Mouse (Mus musculus) megakaryocyte, embryonic 14.5 days (primary cell): ENCODE results near the gene Sec24a.

Source experiments
- FLI1 ChIP-seq: IDR thresholded peaks from 2 replicates; pipeline ENCODE4 v1.6.1; 2012; ENCODE audit warnings: low read length, inconsistent platforms, mixed read lengths
- GATA1 ChIP-seq: IDR thresholded peaks from 3 replicates; pipeline ENCODE4 v1.6.1; 2012; ENCODE audit warnings: mixed read lengths, low read length, inconsistent platforms, borderline replicate concordance

DNA sequence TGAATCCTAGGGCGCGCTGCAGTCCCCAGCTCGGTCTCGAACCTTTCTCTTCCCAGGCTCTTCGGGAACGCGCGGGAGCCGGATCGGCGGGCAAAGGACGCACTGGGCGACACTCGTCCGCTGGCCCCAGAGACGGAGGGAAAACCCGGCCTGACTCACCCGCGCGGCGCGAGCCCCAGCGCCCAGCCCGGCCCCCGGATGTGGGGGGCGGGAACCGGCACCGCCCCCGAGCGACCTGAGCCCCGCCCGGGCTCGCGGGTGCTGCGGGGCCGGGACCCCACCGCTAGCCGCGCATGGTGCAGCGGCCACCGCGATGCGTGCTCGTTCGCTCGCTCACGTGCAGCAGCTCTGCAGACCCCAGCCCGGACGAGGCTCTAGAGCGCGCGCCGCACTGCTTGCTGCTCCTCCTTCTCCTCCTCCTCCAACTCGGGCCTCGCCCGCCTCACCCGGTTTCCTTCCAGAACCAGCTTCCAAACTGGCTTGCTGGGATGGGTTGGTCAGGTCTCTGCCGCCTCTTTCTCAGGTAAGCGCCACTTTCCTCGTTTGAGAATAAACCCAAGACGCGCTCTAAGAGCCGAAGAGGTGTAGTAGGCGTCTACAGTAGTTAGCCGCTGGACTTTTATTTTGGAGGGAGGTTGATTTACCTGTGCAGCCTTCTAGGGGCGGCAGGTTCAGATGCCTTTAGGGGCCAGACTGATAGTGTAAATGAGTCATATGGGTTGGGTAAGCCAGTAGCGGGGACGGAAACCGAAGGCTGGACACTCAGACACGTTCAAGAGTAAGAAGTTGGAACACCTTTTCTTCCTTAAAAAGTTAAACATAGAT lies 112.5 kb downstream of the Sec24a start, which contains the start of the genes N4bp3 and D930048N14Rik:
- TF ChIP-seq GATA1, result no peak
- no peak for TF ChIP-seq FLI1
